Mouse (Mus musculus): ENCODE measurements around the gene Paqr9.

Paqr9 gene

GRCm38 (mm10) chr9:95581021-95581757 is 21.7 kb downstream of the Paqr9 start:
- DNase-seq = no peak

GRCm38 (mm10) chr9:95581758-95582515 is 22.5 kb downstream of the Paqr9 start:
- no peak for DNase-seq

- no peak for DNase-seq
Observed at GRCm38 (mm10) chr9:95582555-95582954, 23.1 kb downstream of the Paqr9 start.

- DNase-seq = no peak
Observed at GRCm38 (mm10) chr9:95586046-95586445, 26.6 kb downstream of the Paqr9 start.

- DNase-seq = no peak
Observed at GRCm38 (mm10) chr9:95588070-95588469, 28.6 kb downstream of the Paqr9 start.

GRCm38 (mm10) chr9:95594291-95594690 is 34.8 kb downstream of the Paqr9 start:
- DNase-seq = no peak

- DNase-seq = no peak
Observed at GRCm38 (mm10) chr9:95597466-95598178, 38.2 kb downstream of the Paqr9 start.

- no peak for DNase-seq
Observed at GRCm38 (mm10) chr9:95598179-95598721, 38.8 kb downstream of the Paqr9 start.

GRCm38 (mm10) chr9:95599399-95599798 is 39.9 kb downstream of the Paqr9 start:
- DNase-seq = no peak

GRCm38 (mm10) chr9:95602849-95603248 is 43.4 kb downstream of the Paqr9 start:
- DNase-seq = no peak

GRCm38 (mm10) chr9:95603316-95603715 is 43.9 kb downstream of the Paqr9 start:
- no peak for DNase-seq

GRCm38 (mm10) chr9:95607196-95607595 is 47.7 kb downstream of the Paqr9 start:
- no peak for DNase-seq

- no peak for DNase-seq
Observed at GRCm38 (mm10) chr9:95612246-95612768, 52.9 kb downstream of the Paqr9 start.

- DNase-seq = no peak
Observed at GRCm38 (mm10) chr9:95613426-95614127, 54.1 kb downstream of the Paqr9 start.

- no peak for DNase-seq
Observed at GRCm38 (mm10) chr9:95614861-95615615, 55.6 kb downstream of the Paqr9 start.

- DNase-seq = no peak
Observed at GRCm38 (mm10) chr9:95615961-95616360, 56.5 kb downstream of the Paqr9 start.
